Mouse (Mus musculus) testis, adult 2 months (tissue): ENCODE results near the gene Sar1a. TPM values are rescaled to one million over a fixed set of nuclear protein-coding genes. Genes with fewer than 3 reads are reported as not detected.

Experiments used
- H3K27ac ChIP-seq: fragments of 200-500 bp; 2 replicates; pipeline ENCODE4 v1.5.1; 2012; ENCODE audit warnings: low read depth, low read length; ENCODE audit not compliant: control insufficient read depth, insufficient read depth
- H3K27me3 ChIP-seq: fragments of 200-500 bp; 2 replicates; pipeline ENCODE4 v1.6.1; 2012; ENCODE audit warnings: mild to moderate bottlenecking, low read length, moderate library complexity; ENCODE audit not compliant: control insufficient read depth, insufficient read depth
- H3K36me3 ChIP-seq: fragments of 200-500 bp; 2 replicates; pipeline ENCODE4 v1.6.1; 2012; ENCODE audit warnings: mild to moderate bottlenecking, low read length; ENCODE audit not compliant: control insufficient read depth, insufficient read depth
- H3K4me1 ChIP-seq: fragments of 200-500 bp; 2 replicates; pipeline ENCODE4 v1.6.1; 2012; ENCODE audit warnings: low read length; ENCODE audit not compliant: control insufficient read depth, insufficient read depth
- H3K4me3 ChIP-seq: fragments of 200-500 bp; 2 replicates; pipeline ENCODE4 v1.5.1; 2012; ENCODE audit warnings: low read depth, mild to moderate bottlenecking, low read length, moderate library complexity, mixed read lengths; ENCODE audit not compliant: control insufficient read depth
- CTCF ChIP-seq: fragments of 200-500 bp; IDR thresholded peaks from 2 replicates; pipeline ENCODE4 v1.5.1; 2012; ENCODE audit warnings: low read depth, mild to moderate bottlenecking, inconsistent platforms, low read length, moderate library complexity; ENCODE audit not compliant: control insufficient read depth, insufficient read depth, insufficient replicate concordance
- POLR2A ChIP-seq: fragments of 200-500 bp; IDR thresholded peaks from 2 replicates; pipeline ENCODE4 v1.6.1; 2012; ENCODE audit warnings: low read depth, mild to moderate bottlenecking, inconsistent platforms, low read length, moderate library complexity; ENCODE audit not compliant: control insufficient read depth
- polyA plus RNA-seq: library from polyadenylated mRNA; depleted of rRNA; stranded (reverse); fragments of >200 nt; gene quantifications from 2 replicates; pipeline ENCODE4 v1.2.3, GENCODE M21; 2012; rRNA removed

Sar1a gene
- 88.5 and 101 TPM in 2 replicates for polyA plus RNA-seq

GRCm38 (mm10) chr10:61680015-61680913 is at the start of gene Sar1a:
Gene Sar1a, plus strand, starts transcription at chr10:61680299.
- peak within 1 kb of the TSS; percentile 96 for H3K27ac ChIP-seq
- no peaks in the 10 kb centered on the region for H3K27me3 ChIP-seq
- peak; percentile 96 for TF ChIP-seq POLR2A
- no peak for TF ChIP-seq CTCF
- peak within 1 kb of the TSS; percentile 99 for H3K4me3 ChIP-seq
- H3K36me3 ChIP-seq: no peaks in the 10 kb centered on the region; the same call in 1 of the 2 replicates
- peaks cover 5% of the 10 kb centered on the region for H3K4me1 ChIP-seq

DNA sequence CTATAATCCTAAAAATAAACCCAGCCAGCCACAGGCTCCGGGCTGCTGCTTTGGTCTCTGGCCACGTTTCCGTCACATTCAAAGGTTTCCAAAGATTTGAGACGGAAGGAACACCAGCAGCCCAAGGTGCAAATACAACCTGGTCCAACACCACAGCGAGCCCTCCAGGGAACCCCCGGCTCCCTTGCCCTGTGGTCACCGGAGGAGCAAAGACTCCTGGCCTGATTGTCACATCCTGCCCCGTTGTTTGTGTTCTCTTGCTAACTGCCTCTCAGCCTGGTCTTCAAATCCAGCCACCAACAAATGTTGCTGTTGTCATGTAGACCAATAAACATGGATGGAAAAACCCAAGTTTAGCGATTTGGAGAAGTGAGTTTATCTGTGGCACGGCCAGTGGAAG is 47.7 kb upstream of the Sar1a start:
- Histone ChIP-seq H3K4me3 (no peak overlapping the region), H3K4me1 (peaks cover 4% of the 10 kb centered on the region), H3K36me3 (no peaks in the 10 kb centered on the region), H3K27me3 (no peaks in the 10 kb centered on the region), H3K27ac (no peak overlapping the region)
- TF ChIP-seq CTCF (no peak), POLR2A (no peak)

- TF ChIP-seq CTCF (no peak), POLR2A (no peak)
- H3K4me1 ChIP-seq: no peaks in the 10 kb centered on the region
- no peaks in the 10 kb centered on the region for H3K27me3 ChIP-seq
- H3K36me3 ChIP-seq: no peaks in the 10 kb centered on the region
- H3K4me3 ChIP-seq: no peak overlapping the region
- no peak overlapping the region for H3K27ac ChIP-seq
Observed at GRCm38 (mm10) chr10:61637055-61637454, 43.0 kb upstream of the Sar1a start.

- TF ChIP-seq POLR2A: no peak
- no peak for TF ChIP-seq CTCF
- Histone ChIP-seq H3K27me3 (no peaks in the 10 kb centered on the region), H3K4me3 (no peak overlapping the region), H3K36me3 (no peaks in the 10 kb centered on the region), H3K4me1 (no peaks in the 10 kb centered on the region), H3K27ac (no peak overlapping the region)
Observed at GRCm38 (mm10) chr10:61640363-61640762, 39.7 kb upstream of the Sar1a start.

- H3K4me3 ChIP-seq: no peak overlapping the region
- no peak overlapping the region for H3K27ac ChIP-seq
- H3K4me1 ChIP-seq: peaks cover 13% of the 10 kb centered on the region
- no peaks in the 10 kb centered on the region for H3K27me3 ChIP-seq
- TF ChIP-seq POLR2A: no peak
- TF ChIP-seq CTCF: no peak
- no peaks in the 10 kb centered on the region for H3K36me3 ChIP-seq
Observed at GRCm38 (mm10) chr10:61646557-61646956, 33.5 kb upstream of the Sar1a start.

- peaks cover 13% of the 10 kb centered on the region for H3K4me1 ChIP-seq
- peak within 1 kb of the TSS; percentile 78 for H3K27ac ChIP-seq
- TF ChIP-seq CTCF (no peak), POLR2A (peak; percentile 89)
- no peaks in the 10 kb centered on the region for H3K36me3 ChIP-seq
- H3K27me3 ChIP-seq: no peaks in the 10 kb centered on the region
- peak within 1 kb of the TSS; percentile 94 for H3K4me3 ChIP-seq
Observed at GRCm38 (mm10) chr10:61647790-61648736, 32.0 kb upstream of the Sar1a start, which contains the start of gene Ppa1. Gene Ppa1, plus strand, starts transcription at chr10:61648552.
